Comparison of ENCODE assay signal across 8 mouse cellular contexts in genomic region chr3:90668846-90669245, GRCm38 (mm10). TPM values are rescaled to one million over a fixed set of nuclear protein-coding genes. Genes with fewer than 3 reads are reported as not detected.
DNase-seq lines count a peak whose midpoint lies in the region; ATAC-seq and TF ChIP-seq lines count a peak whose summit lies in the region.

TSS of gene S100a8 (plus strand) at chr3:90668978.

- H3K4me1 ChIP-seq in forebrain, embryonic 12.5 days = no peaks in the 10 kb centered on the region

- no peak for ATAC-seq in forebrain, embryonic 12.5 days (ENCODE audit: low FRiP score)

- no peak for TF ChIP-seq CTCF in left cerebral cortex, adult 2 months (IDR thresholded peaks at IDR 0.05)

- no peak within 1 kb of the TSS for H3K9ac ChIP-seq in forebrain, embryonic 12.5 days

- H3K79me2 ChIP-seq in macrophage (ENCODE audit: inconsistent target) = no peaks in the 10 kb centered on the region

- no peaks in the 10 kb centered on the region for H3K27me3 ChIP-seq in forebrain, embryonic 12.5 days

- H3K4me2 ChIP-seq in forebrain, embryonic 12.5 days = no peak within 1 kb of the TSS

- 18% methylated on average over 8 of the region's 8 CpGs for WGBS in macrophage (ENCODE audit: missing documents)
- WGBS in forebrain, embryonic 12.5 days = 67% methylated on average over 8 of the region's 8 CpGs

- no peaks in the 10 kb centered on the region for H3K36me3 ChIP-seq in macrophage (ENCODE audit: inconsistent target)
- no peaks in the 10 kb centered on the region for H3K36me3 ChIP-seq in forebrain, embryonic 12.5 days (replicated peaks)

- intact Hi-C loops in left cerebral cortex, adult 2 months (cut with DNase I) = no loop called here

- H3K9me3 ChIP-seq in forebrain, embryonic 12.5 days = no peaks in the 10 kb centered on the region

- H3K27ac ChIP-seq in macrophage = no peak within 1 kb of the TSS
- H3K27ac ChIP-seq in left cerebral cortex, adult 2 months = no peak within 1 kb of the TSS
- H3K27ac ChIP-seq in forebrain, embryonic 12.5 days = no peak within 1 kb of the TSS

- H3K4me3 ChIP-seq in macrophage (ENCODE audit: inconsistent target) = no peak within 1 kb of the TSS
- H3K4me3 ChIP-seq in left cerebral cortex, adult 2 months = no peak within 1 kb of the TSS
- H3K4me3 ChIP-seq in forebrain, embryonic 12.5 days (replicated peaks) = no peak within 1 kb of the TSS

- peak; percentile 18 to 24 for DNase-seq in kidney, postnatal 4 days
- no peak for DNase-seq in kidney, adult 11 months
- peak; percentile 44 to 55 for DNase-seq in adrenal gland, postnatal 36 days
- DNase-seq in heart, postnatal 4 days = peak; percentile 10
- no peak for DNase-seq in left cerebral cortex, adult 2 months (ENCODE audit: extremely low spot score in 1 of 2, low spot score in 2 of 2)
- no peak for DNase-seq in T-cell, adult 2 months (ENCODE audit: low spot score)

RNA-seq across cellular contexts. Expression of gene S100a8, which starts in this region (rescaled TPM):
- total RNA-seq in adrenal gland, postnatal 36 days (2021) = 1 to 10 TPM in 1 of 2 experiments, not detected in 1; 2.2 TPM
- 10 to 100 TPM in 1 of 2 experiments, 1 to 10 TPM in 1; 6.8 to 10.4 TPM for total RNA-seq in heart, postnatal 4 days (2021)
- 1 to 10 TPM in 1 of 26 experiments, not detected in 25; 2.4 TPM for total RNA-seq in macrophage (2018; cell fraction: chromatin; rRNA removed)
- 10 to 100 TPM in 20 of 26 experiments, 1 to 10 TPM in 6; 5.8 to 65.6 (median 23.7) TPM for total RNA-seq in macrophage (2018; cell fraction: cytosol; rRNA removed)
- 1 to 10 TPM in 20 of 26 experiments, not detected in 6; 1.6 to 7.8 (median 2.9) TPM for total RNA-seq in macrophage (2018; cell fraction: nucleus; rRNA removed)
- 14.4 to 117 TPM (median 83.6 TPM) in 3 replicates for polyA plus RNA-seq in macrophage (2018)
- total RNA-seq in left cerebral cortex, adult 2 months (2021) = 1 to 10 TPM in 1 of 2 experiments, not detected in 1; 3.0 TPM
- 4.4 and 5.2 TPM in 2 replicates for polyA plus RNA-seq in forebrain, embryonic 12.5 days (2016; fragmentation: Nextera tagmentation; extraction: Ambion mirVana)

Comparison
In these comparisons a context has a peak if more than half of its experiments do, and no peak if none do; other contexts are left out.
1. DNase-seq: peak in kidney, postnatal 4 days (2 of 2), adrenal gland, postnatal 36 days (2 of 2) and heart, postnatal 4 days (single experiment); none in kidney, adult 11 months (single experiment), left cerebral cortex, adult 2 months (0 of 2) and T-cell, adult 2 months (single experiment).